Mouse (Mus musculus): Measurements from ENCODE around the gene Trim40.
A peak's percentile ranks its signal among the peaks of the same experiment; 100 is the strongest.

DNA sequence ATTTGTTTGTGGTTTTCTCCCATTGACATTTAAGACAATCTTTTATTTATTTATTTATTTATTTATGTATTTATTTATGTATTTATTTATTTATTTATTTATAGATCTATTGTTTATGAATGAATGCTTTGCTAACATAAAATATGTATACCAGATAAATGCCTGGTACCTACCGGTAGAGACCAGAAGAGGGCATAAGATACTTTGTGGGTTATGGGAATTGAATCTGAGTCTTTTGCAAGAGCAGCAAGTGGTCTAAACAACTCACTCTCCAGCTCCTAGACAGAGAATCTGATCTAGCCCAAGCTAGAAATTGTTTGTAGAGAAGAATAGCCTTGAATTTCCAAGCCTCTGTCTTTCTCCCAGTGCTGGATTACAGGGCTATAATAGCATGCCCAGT is 10.8 kb upstream of the Trim40 start:
- TF ChIP-seq EP300 (IDR thresholded peaks at IDR 0.05; ENCODE audit: low read depth): no peak
- peak; percentile 24 for TF ChIP-seq CTCF (IDR thresholded peaks at IDR 0.05; ENCODE audit: low read depth)

Measured in heart, postnatal 0 days (tissue).